Mouse (Mus musculus) embryonic facial prominence, embryonic 10.5 days (tissue): ENCODE data around the gene Ece1. TPM values are rescaled to one million over a fixed set of nuclear protein-coding genes. Genes with fewer than 3 reads are reported as not detected.
A peak's percentile ranks its signal among the peaks of the same experiment; 100 is the strongest.
"Not testable (repeated sequence)": the region's sequence is repeated elsewhere in the genome, so short reads cannot be mapped to it uniquely, and the experiment has no call there.

Experiments
- DNase-seq: peaks from one replicate; pipeline ENCODE4 v3.0.0-alpha.2; 2017; ENCODE audit warnings: low spot score
- H3K27ac ChIP-seq: fragments of 300-500 bp; sonication (generic); replicated peaks from 2 replicates; pipeline ENCODE4 v1.5.1; 2016; ENCODE audit warnings: mild to moderate bottlenecking
- H3K27me3 ChIP-seq: fragments of 300-500 bp; sonication (generic); replicated peaks from 2 replicates; pipeline ENCODE4 v1.6.1; 2016; ENCODE audit warnings: low read depth, mild to moderate bottlenecking; ENCODE audit not compliant: poor library complexity, severe bottlenecking
- H3K36me3 ChIP-seq: fragments of 300-500 bp; sonication (generic); replicated peaks from 2 replicates; pipeline ENCODE4 v1.6.1; 2016; ENCODE audit warnings: mild to moderate bottlenecking, moderate library complexity
- H3K4me1 ChIP-seq: fragments of 300-500 bp; sonication (generic); 2 replicates; pipeline ENCODE4 v1.6.1; 2016
- H3K4me3 ChIP-seq: fragments of 300-500 bp; sonication (generic); 2 replicates; pipeline ENCODE4 v1.5.1; 2016; ENCODE audit warnings: mild to moderate bottlenecking, moderate library complexity
- H3K9me3 ChIP-seq: fragments of 300-500 bp; sonication (generic); 2 replicates; pipeline ENCODE4 v1.6.1; 2016; ENCODE audit warnings: mild to moderate bottlenecking
- WGBS: fragments of 180-500 bp; shearing (Covaris S2); methylation state at CpG from one replicate; pipeline ENCODE4 v1.1.7; 2016; 5-methylcytosine and 5-hydroxymethylcytosine counted together
- polyA plus RNA-seq: library from polyadenylated mRNA; unstranded; fragments of >200 nt; fragmentation: Nextera tagmentation; extraction: Ambion mirVana; gene quantifications from 2 replicates; pipeline ENCODE4 v1.2.1, GENCODE M21; 2016

Gene Ece1
- polyA plus RNA-seq, 1 experiment from 2014 or later = 46.6 TPM

- no peaks in the 10 kb centered on the region for H3K36me3 ChIP-seq
- H3K4me1 ChIP-seq = peaks cover 9% of the 10 kb centered on the region
- no peaks in the 10 kb centered on the region for H3K9me3 ChIP-seq
- DNase-seq = peak; percentile 86
- 11% methylated on average over 14 of the region's 14 CpGs for WGBS
- H3K4me3 ChIP-seq = peak overlapping the region; percentile 35
- H3K27me3 ChIP-seq = 0 out of 2 replicates have a peak, but pooled peaks cover 13% of the 10 kb centered on the region
- no peak overlapping the region for H3K27ac ChIP-seq
These were observed 26.3 kb upstream of the Ece1 start for GRCm38 (mm10) chr4:137835624-137836337.

- no peak for DNase-seq
- Histone ChIP-seq H3K4me3 (no peak overlapping the region), H3K27me3 (0 out of 2 replicates have a peak, but pooled peaks cover 10% of the 10 kb centered on the region), H3K27ac (no peak overlapping the region), H3K4me1 (peaks cover 9% of the 10 kb centered on the region), H3K9me3 (no peaks in the 10 kb centered on the region), H3K36me3 (no peaks in the 10 kb centered on the region)
- 86% methylated on average over 5 of the region's 5 CpGs for WGBS
These were observed 25.3 kb upstream of the Ece1 start for GRCm38 (mm10) chr4:137836741-137837140.

- DNase-seq = no peak
- 85% methylated on average over 8 of the region's 8 CpGs for WGBS
- Histone ChIP-seq H3K36me3 (no peaks in the 10 kb centered on the region), H3K4me1 (peaks cover 9% of the 10 kb centered on the region), H3K27me3 (peaks cover 14% of the 10 kb centered on the region; the same call in 1 of the 2 replicates), H3K9me3 (no peaks in the 10 kb centered on the region), H3K4me3 (no peak overlapping the region), H3K27ac (no peak overlapping the region)
These were observed 24.2 kb upstream of the Ece1 start for GRCm38 (mm10) chr4:137837792-137838191.

GRCm38 (mm10) chr4:137838791-137839190, 23.2 kb upstream of the Ece1 start:
- H3K27me3 ChIP-seq = peaks cover 14% of the 10 kb centered on the region; the same call in 1 of the 2 replicates
- no peak overlapping the region for H3K4me3 ChIP-seq
- no peak for DNase-seq
- 93% methylated on average over 2 of the region's 2 CpGs for WGBS
- H3K27ac ChIP-seq = no peak overlapping the region
- H3K36me3 ChIP-seq = no peaks in the 10 kb centered on the region
- H3K4me1 ChIP-seq = peaks cover 9% of the 10 kb centered on the region
- H3K9me3 ChIP-seq = no peaks in the 10 kb centered on the region

- no peak for DNase-seq
- H3K27me3 ChIP-seq = peaks cover 14% of the 10 kb centered on the region; the same call in 1 of the 2 replicates
- peaks cover 9% of the 10 kb centered on the region for H3K4me1 ChIP-seq
- WGBS = 82% methylated on average over 5 of the region's 5 CpGs
- no peak overlapping the region for H3K27ac ChIP-seq
- H3K4me3 ChIP-seq = no peak overlapping the region
- H3K36me3 ChIP-seq = no peaks in the 10 kb centered on the region
- no peaks in the 10 kb centered on the region for H3K9me3 ChIP-seq
These were observed 22.6 kb upstream of the Ece1 start for GRCm38 (mm10) chr4:137839452-137839851.

GRCm38 (mm10) chr4:137844656-137845055, 17.4 kb upstream of the Ece1 start:
- Histone ChIP-seq H3K27ac (no peak overlapping the region), H3K36me3 (no peaks in the 10 kb centered on the region), H3K4me3 (no peak overlapping the region), H3K4me1 (no peaks in the 10 kb centered on the region), H3K9me3 (no peaks in the 10 kb centered on the region), H3K27me3 (peaks cover 4% of the 10 kb centered on the region; the same call in 1 of the 2 replicates)
- peak; percentile 87 for DNase-seq
- 22% methylated on average over 11 of the region's 11 CpGs for WGBS

GRCm38 (mm10) chr4:137847651-137848050, 14.4 kb upstream of the Ece1 start:
- WGBS = 88% methylated on average over 8 of the region's 8 CpGs
- H3K9me3 ChIP-seq, H3K27ac ChIP-seq, H3K4me3 ChIP-seq, H3K4me1 ChIP-seq, DNase-seq, H3K27me3 ChIP-seq, H3K36me3 ChIP-seq: not testable (repeated sequence)

GRCm38 (mm10) chr4:137850161-137850560, 11.9 kb upstream of the Ece1 start:
- Histone ChIP-seq H3K27ac (no peak overlapping the region), H3K9me3 (0 out of 2 replicates have a peak, but pooled peaks cover 3% of the 10 kb centered on the region), H3K36me3 (no peaks in the 10 kb centered on the region), H3K4me3 (no peak overlapping the region), H3K4me1 (peaks cover 23% of the 10 kb centered on the region), H3K27me3 (no peaks in the 10 kb centered on the region)
- DNase-seq = no peak
- WGBS = 89% methylated on average over 6 of the region's 6 CpGs

- peak; percentile 56 for DNase-seq
- no peak overlapping the region for H3K4me3 ChIP-seq
- H3K9me3 ChIP-seq = 0 out of 2 replicates have a peak, but pooled peaks cover 3% of the 10 kb centered on the region
- H3K27ac ChIP-seq = no peak overlapping the region
- H3K27me3 ChIP-seq = 0 out of 2 replicates have a peak, but pooled peaks cover 4% of the 10 kb centered on the region
- H3K36me3 ChIP-seq = no peaks in the 10 kb centered on the region
- WGBS = 70% methylated on average over 2 of the region's 2 CpGs
- peaks cover 29% of the 10 kb centered on the region for H3K4me1 ChIP-seq
These were observed 10.6 kb upstream of the Ece1 start for GRCm38 (mm10) chr4:137851484-137851883.

- H3K27ac ChIP-seq = no peak overlapping the region; the same call in 1 of the 2 replicates
- 0 out of 2 replicates have a peak, but pooled peaks cover 4% of the 10 kb centered on the region for H3K27me3 ChIP-seq
- 94% methylated on average over 6 of the region's 6 CpGs for WGBS
- no peak for DNase-seq
- no peaks in the 10 kb centered on the region for H3K36me3 ChIP-seq
- H3K9me3 ChIP-seq = 0 out of 2 replicates have a peak, but pooled peaks cover 3% of the 10 kb centered on the region
- H3K4me3 ChIP-seq = no peak overlapping the region
- peaks cover 29% of the 10 kb centered on the region for H3K4me1 ChIP-seq
These were observed 8.2 kb upstream of the Ece1 start for GRCm38 (mm10) chr4:137853822-137854221.

- Histone ChIP-seq H3K36me3 (no peaks in the 10 kb centered on the region), H3K9me3 (no peaks in the 10 kb centered on the region), H3K4me1 (peaks cover 30% of the 10 kb centered on the region), H3K27me3 (0 out of 2 replicates have a peak, but pooled peaks cover 4% of the 10 kb centered on the region), H3K27ac (peak overlapping the region; percentile 45; the same call in 1 of the 2 replicates), H3K4me3 (no peak overlapping the region)
- no peak for DNase-seq
- 50% methylated on average over 9 of the region's 9 CpGs for WGBS
These were observed 6.2 kb upstream of the Ece1 start for GRCm38 (mm10) chr4:137855741-137856341.

GRCm38 (mm10) chr4:137857116-137857515, 4.9 kb upstream of the Ece1 start:
- H3K27ac ChIP-seq = no peak overlapping the region
- WGBS = 25% methylated on average over 7 of the region's 7 CpGs
- no peaks in the 10 kb centered on the region for H3K9me3 ChIP-seq
- no peaks in the 10 kb centered on the region for H3K36me3 ChIP-seq
- peaks cover 39% of the 10 kb centered on the region for H3K4me1 ChIP-seq
- H3K4me3 ChIP-seq = no peak overlapping the region
- 0 out of 2 replicates have a peak, but pooled peaks cover 4% of the 10 kb centered on the region for H3K27me3 ChIP-seq
- DNase-seq = peak; percentile 73
